Mouse (Mus musculus): ENCODE measurements around the gene Gdf15. TPM values are rescaled to one million over a fixed set of nuclear protein-coding genes. Genes with fewer than 3 reads are reported as not detected.
"Not testable (repeated sequence)": the region's sequence is repeated elsewhere in the genome, so short reads cannot be mapped to it uniquely, and the experiment has no call there.

Gene Gdf15
- total RNA-seq, 1 experiment from 2014 or later = not detected

GRCm38 (mm10) chr8:70594621-70595564 is 37.4 kb downstream of the Gdf15 start:
- ATAC-seq (replicated peaks; ENCODE audit: low read depth, poor library complexity, severe bottlenecking) = no peak

- ATAC-seq (replicated peaks; ENCODE audit: low read depth, poor library complexity, severe bottlenecking) = peak; percentile 86
Measured at GRCm38 (mm10) chr8:70593961-70594609, 38.2 kb downstream of the Gdf15 start, which contains the start of gene Isyna1. Isyna1 (plus strand) TSS chr8:70594373.

- ATAC-seq (replicated peaks; ENCODE audit: low read depth, poor library complexity, severe bottlenecking) = no peak
Measured at GRCm38 (mm10) chr8:70593173-70593572, 39.1 kb downstream of the Gdf15 start.

- ATAC-seq (replicated peaks; ENCODE audit: low read depth, poor library complexity, severe bottlenecking) = no peak
Measured at GRCm38 (mm10) chr8:70591569-70591968, 40.7 kb downstream of the Gdf15 start.

- ATAC-seq (replicated peaks; ENCODE audit: low read depth, poor library complexity, severe bottlenecking) = not testable (repeated sequence)
Measured at GRCm38 (mm10) chr8:70587955-70588354, 44.3 kb downstream of the Gdf15 start.

GRCm38 (mm10) chr8:70585258-70585652 is 47.0 kb downstream of the Gdf15 start:
- ATAC-seq (replicated peaks; ENCODE audit: low read depth, poor library complexity, severe bottlenecking) = peak; percentile 89

GRCm38 (mm10) chr8:70584606-70585257 is 47.5 kb downstream of the Gdf15 start:
- ATAC-seq (replicated peaks; ENCODE audit: low read depth, poor library complexity, severe bottlenecking) = peak; percentile 22

GRCm38 (mm10) chr8:70583476-70584387 is 48.5 kb downstream of the Gdf15 start:
- ATAC-seq (replicated peaks; ENCODE audit: low read depth, poor library complexity, severe bottlenecking) = no peak

Other genes with a start within 250 kb of the Gdf15 start
- 1.1 and 8.9 TPM in 2 replicates for gene Crtc1, start 192.9 kb downstream of the Gdf15 start, total RNA-seq (2017)
- 5.9 and 10.6 TPM in 2 replicates for gene Klhl26, start 155.5 kb downstream of the Gdf15 start, total RNA-seq (2017)
- gene Tmem59l, start 145.1 kb downstream of the Gdf15 start, total RNA-seq (2017) = not detected in 2 replicates
- not detected in 2 replicates for gene Crlf1, start 139.3 kb downstream of the Gdf15 start, total RNA-seq (2017)
- 50.1 and 56.4 TPM in 2 replicates for gene Rex1bd, start 125.7 kb downstream of the Gdf15 start, total RNA-seq (2017)
- gene Uba52, start 121.7 kb downstream of the Gdf15 start, total RNA-seq (2017) = 3,128 and 4,626 TPM in 2 replicates
- 95.9 and 128 TPM in 2 replicates for gene Fkbp8, start 104.7 kb downstream of the Gdf15 start, total RNA-seq (2017)
- gene Kxd1, start 104.5 kb downstream of the Gdf15 start, total RNA-seq (2017) = 70.8 and 71.1 TPM in 2 replicates
- gene Ell, start 93.0 kb downstream of the Gdf15 start, total RNA-seq (2017) = 8.1 and 10.5 TPM in 2 replicates
- gene Isyna1, start 38.1 kb downstream of the Gdf15 start, total RNA-seq (2017) = 35.0 and 43.9 TPM in 2 replicates
- 43.8 and 58.4 TPM in 2 replicates for gene Ssbp4, start 23.6 kb downstream of the Gdf15 start, total RNA-seq (2017)
- gene Lrrc25, start 16.3 kb downstream of the Gdf15 start, total RNA-seq (2017) = 1.6 and 2.6 TPM in 2 replicates
- 3.2 and 3.6 TPM in 2 replicates for gene Pgpep1, start 27.9 kb upstream of the Gdf15 start, total RNA-seq (2017)
- 129 and 163 TPM in 2 replicates for gene Lsm4, start 40.8 kb upstream of the Gdf15 start, total RNA-seq (2017)
- gene Jund, start 66.5 kb upstream of the Gdf15 start, total RNA-seq (2017) = 54.4 and 58.2 TPM in 2 replicates
- gene Iqcn, start 71.0 kb upstream of the Gdf15 start, total RNA-seq (2017) = 0.05 TPM in 1 of 2 replicates, not detected in the other
- gene Gm3336, start 86.1 kb upstream of the Gdf15 start, total RNA-seq (2017) = not detected in 2 replicates
- gene Pde4c, start 91.3 kb upstream of the Gdf15 start, total RNA-seq (2017) = 0.09 TPM in 1 of 2 replicates, not detected in the other
- 1.5 and 4.2 TPM in 2 replicates for gene Rab3a, start 122.2 kb upstream of the Gdf15 start, total RNA-seq (2017)
- gene Mpv17l2, start 128.5 kb upstream of the Gdf15 start, total RNA-seq (2017) = 10.6 and 11.7 TPM in 2 replicates
- 19.8 and 23.7 TPM in 2 replicates for gene Pik3r2, start 144.3 kb upstream of the Gdf15 start, total RNA-seq (2017)
- 21.7 and 22.2 TPM in 2 replicates for gene Mast3, start 172.6 kb upstream of the Gdf15 start, total RNA-seq (2017)
- gene Il12rb1, start 176.0 kb upstream of the Gdf15 start, total RNA-seq (2017) = 1.6 and 3.5 TPM in 2 replicates
- 7.3 and 19.9 TPM in 2 replicates for gene Arrdc2, start 207.3 kb upstream of the Gdf15 start, total RNA-seq (2017)
- gene Kcnn1, start 230.8 kb upstream of the Gdf15 start, total RNA-seq (2017) = 0.18 and 1.3 TPM in 2 replicates
- 28.6 and 40.6 TPM in 2 replicates for gene Ccdc124, start 241.5 kb upstream of the Gdf15 start, total RNA-seq (2017)

Measured in common myeloid progenitor, adult 5-6 weeks (primary cell).